Mouse (Mus musculus): ENCODE results near the gene Gprc5d.

The Gprc5d gene

DNA sequence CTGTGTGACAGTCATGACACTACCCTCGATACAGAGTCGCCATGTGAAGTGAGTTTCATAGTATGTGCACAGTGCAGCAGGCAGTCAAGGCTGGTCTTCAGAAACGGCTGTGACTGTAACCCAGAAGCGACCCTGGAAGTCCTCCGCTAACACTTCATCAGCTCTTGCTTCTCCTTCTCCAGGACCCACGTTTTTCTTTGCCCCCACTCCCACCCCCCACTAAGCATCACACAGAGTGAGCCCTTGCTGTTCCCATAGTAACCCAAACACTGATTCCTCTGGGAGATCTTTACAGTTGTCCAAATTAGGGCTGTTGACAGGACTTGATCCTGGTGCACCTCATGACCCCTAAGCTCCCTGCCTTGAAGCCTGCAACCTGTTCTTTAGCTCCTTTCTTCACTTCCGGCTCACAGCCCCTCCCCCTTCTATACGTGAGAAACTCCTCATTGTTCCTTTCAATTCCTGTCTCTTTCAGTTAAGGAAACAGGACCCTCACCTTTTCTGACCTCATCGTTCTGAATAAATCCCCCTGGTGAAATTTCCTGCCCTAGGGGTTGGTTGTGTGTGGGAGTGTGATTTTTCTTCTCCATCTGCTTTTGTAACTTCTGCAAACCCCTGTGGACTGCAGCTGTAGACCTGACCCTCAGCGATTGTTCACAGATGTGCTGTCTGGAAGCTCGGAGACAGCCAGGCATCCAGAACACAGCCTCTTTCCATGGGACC lies 18.5 kb upstream of the Gprc5d start:
- DNase-seq (ENCODE audit: low spot score in 2 of 2), result peak in 1 of 2 experiments; percentile 52

DNA sequence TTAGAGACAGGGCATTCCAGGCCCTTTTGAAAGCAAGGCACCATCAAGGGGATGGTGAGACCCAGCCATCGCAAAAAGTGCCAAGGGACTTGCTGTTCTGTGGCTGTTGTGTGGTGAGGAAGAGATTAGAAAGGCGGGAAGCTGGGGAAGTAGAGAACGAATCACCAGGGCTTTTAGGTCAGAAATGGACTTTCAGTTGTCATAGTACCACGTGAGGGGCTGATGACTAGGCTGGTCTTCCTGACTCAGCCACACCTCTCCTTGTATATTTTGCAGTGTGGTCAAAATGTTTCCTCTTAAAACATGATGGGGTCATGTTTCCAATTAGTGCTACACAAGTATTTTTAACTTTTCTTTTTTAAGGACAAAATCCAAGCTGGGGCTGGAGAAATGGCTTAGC lies 17.7 kb upstream of the Gprc5d start:
- DNase-seq (ENCODE audit: low spot score in 2 of 2), result no peak

DNA sequence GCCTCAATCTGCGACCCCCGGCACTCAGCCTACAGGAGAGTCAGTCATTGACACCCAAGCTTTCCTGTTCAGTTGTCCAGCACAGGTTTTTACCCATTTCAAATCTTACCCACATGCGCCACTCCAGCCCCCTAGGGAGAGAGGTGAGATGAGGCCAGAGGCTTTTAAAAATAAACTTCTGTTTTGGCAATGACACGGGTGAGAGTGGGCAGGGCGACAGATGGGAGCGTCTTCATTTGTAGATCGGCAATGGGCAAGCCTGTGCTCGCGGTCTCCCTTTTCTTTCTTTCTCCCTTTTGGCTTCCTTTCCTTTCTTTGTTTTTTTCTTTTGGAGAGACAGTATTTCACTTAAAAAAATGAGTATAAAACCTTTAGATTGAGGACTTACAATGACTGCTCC lies 15.4 kb upstream of the Gprc5d start:
- DNase-seq (ENCODE audit: low spot score in 2 of 2), result no peak

DNA sequence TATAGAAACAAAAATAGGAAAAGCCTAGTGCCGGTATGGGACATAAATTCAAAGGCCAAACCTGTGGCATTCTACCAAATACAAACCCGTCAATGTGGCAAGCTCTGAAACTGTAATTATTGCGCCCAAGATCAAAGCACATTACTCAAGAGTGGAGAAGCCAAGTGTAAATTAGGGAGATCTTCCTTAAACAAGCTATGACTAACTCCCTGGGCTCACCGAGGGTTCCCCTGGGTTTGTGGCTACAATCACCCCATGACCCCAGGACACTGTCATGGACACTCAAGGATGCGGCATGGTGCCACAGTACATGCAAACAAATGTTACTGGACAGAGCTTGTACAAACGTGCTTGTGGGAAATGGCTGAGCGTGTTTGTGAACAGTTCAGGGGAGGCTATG lies 15.0 kb upstream of the Gprc5d start:
- no peak for DNase-seq (ENCODE audit: low spot score in 2 of 2)

DNA sequence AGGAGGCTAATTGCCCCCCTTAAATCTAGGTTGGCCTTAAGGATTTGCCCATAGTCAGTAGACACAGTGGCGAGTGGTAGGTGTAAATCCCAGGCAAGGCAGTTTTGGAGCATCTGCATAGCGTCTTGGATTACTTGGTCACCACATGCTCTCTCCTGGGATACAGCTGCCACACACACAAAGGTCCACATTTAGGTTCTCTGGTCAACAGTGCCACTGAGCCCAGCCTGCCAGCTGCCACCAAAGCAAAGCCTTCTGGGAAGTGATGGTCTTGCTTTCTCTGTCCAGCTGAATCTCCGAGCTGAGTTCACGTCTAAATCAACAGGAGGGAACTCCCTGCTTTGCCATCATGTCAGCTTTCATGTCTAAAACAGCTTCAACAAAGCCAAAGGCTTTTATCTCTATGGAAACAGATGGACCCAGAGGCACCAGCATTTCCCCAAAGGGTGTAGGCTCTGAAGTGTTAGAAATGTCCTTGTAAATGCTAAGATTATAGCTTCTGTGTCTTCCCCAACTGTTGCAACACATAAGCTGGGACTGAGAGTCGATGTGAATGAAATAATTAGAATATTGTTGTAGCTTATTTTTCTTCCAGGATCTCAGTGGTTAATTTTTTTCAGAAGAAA lies 6.8 kb upstream of the Gprc5d start:
- no peak for DNase-seq (ENCODE audit: low spot score in 2 of 2)

DNA sequence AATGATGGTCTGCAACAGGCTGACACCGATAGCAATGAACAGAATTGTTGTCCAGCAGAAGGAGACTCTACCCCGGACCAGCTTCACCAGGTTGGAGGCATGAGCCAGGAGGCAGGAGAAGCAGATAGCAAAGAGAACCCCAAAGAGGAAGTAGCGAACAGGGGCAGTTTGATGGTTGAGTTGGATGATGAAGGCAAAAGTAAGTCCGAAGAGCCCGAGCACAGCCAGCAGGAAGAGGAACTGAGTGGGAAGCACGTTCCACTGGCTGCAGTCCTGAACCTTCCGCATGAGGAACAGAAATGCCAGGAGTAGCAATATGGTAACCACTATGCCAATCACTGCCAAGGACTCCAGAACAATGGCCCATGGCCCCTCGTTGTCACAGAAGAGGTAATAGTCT lies 1.6 kb downstream of the Gprc5d start:
- DNase-seq (ENCODE audit: low spot score in 2 of 2), result no peak

DNA sequence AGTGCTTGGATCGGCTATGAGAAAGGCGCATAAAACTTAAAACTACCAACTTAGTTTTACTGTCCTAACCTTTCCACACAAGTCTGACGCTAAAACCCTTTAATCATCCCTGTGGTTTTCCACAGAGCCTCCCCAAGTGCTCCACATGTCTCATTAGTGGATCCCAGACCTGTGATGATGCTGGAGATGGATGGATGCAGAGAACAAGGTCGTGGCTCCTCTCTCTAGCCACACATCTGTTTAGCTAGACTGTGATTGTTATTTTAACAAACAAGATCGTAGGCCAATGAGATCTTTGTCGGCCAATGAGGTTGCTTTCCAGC lies 5.0 kb downstream of the Gprc5d start:
- no peak for DNase-seq (ENCODE audit: low spot score in 2 of 2)

DNA sequence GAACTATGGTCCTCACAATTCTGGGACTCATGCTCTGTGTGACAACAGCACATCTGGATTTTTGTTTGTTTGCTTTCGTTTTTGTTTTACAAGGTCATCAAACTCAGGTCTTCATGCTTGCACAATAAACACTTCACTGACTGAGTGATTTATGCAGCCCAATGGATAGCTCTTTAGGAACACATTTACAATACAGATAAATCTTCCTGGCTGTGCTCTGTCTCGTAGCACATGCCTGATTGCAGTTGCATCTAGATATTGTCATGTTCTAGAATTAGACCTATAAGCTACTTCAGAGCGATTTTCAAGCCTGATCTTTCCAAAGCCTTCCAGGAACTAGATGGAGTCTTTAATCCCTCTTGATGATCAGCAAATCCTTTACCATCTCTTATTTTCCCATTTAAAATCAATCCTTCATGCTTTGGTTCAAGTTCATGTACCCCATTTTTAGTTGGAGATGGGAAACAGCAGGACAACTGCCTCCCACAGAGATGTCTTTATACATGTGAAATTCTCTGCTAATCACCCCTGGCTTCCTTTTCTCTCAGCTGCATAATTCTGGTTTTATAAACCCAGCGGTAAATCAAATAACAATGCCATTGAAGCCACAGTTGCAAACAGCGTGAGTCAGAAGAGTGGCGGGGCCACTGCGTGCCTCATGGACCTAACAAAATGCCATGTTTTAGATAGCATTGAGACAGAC lies 5.5 kb downstream of the Gprc5d start:
- DNase-seq (ENCODE audit: low spot score in 2 of 2), result no peak

DNA sequence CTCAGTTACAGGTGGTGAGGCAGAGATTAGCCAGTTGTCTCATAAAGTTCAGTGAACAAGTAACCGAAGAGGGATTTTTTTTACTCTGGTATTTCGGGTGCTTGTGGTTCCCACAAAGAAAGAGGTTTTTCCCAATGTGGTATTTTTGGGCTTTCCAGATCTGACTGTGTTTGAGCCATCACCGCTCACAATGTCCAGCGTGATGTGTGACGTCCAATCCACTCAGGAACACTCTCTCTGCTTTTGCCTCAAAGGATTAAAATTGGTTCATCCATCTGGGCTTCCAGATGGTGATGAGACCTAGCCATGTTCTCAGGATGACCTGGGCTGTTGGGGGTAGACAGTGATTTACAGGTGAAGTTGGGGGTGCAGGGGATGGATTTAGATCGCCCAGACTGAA lies 11.1 kb downstream of the Gprc5d start:
- no peak for DNase-seq (ENCODE audit: low spot score in 2 of 2)

DNA sequence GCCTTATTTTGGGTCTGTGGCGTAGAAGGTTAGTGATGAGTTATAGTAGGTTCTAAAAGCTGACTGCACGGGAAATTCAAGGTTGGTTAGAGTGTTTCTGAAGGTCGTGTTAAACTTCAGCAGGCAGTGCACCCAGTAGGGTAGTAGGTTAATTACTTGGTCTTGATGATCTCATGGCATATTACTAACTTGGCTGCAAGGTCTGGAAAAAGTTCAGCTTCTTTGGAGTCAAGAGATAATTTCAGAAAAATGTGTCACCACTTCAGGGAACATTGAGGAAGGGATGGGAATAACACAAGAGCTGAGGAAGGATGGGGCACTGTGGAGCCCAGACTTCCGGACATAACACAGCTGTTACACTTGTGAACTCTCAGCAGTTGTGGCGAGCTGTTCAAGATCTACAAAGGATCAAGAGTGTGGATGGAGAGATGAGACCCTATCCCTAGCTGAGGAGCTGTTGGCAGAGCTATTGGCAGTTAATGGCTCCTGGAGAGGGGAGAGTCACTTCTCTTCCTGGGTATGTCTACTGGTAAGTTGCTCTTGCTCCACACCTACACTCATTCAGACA lies 15.3 kb downstream of the Gprc5d start:
- no peak for DNase-seq (ENCODE audit: low spot score in 2 of 2)

DNA sequence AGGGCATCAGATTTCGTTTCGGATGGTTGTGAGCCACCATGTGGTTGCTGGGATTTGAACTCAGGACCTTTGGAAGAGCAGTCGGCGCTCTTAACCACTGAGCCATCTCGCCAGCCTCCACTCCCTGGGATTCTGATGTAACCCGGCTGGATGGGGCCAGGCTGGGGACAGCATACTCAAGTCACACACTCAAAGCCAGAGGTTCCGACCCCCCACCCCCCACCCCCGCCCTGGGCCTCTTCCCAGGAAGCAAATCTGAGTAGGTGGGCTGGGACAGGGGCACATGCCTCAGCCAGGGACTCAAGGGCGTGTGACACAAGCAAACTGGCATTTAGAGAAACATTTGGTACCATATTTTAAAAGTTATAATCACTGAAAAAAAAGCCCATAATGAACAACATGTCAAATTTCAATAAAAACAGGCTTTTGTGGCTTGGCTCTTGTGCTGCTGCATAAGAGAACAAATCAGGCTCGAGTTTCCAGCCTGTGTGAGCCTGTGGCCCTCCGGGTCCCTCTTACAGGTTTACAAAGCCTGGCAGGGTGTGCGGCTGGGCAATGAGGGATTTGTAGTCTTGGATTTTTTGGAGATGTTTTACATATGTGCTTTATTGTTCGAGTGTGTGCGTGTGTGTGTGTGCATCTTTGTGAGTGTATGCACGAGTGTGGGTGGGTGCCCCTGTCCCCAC lies 17.2 kb downstream of the Gprc5d start:
- DNase-seq (ENCODE audit: low spot score in 2 of 2), result no peak

DNA sequence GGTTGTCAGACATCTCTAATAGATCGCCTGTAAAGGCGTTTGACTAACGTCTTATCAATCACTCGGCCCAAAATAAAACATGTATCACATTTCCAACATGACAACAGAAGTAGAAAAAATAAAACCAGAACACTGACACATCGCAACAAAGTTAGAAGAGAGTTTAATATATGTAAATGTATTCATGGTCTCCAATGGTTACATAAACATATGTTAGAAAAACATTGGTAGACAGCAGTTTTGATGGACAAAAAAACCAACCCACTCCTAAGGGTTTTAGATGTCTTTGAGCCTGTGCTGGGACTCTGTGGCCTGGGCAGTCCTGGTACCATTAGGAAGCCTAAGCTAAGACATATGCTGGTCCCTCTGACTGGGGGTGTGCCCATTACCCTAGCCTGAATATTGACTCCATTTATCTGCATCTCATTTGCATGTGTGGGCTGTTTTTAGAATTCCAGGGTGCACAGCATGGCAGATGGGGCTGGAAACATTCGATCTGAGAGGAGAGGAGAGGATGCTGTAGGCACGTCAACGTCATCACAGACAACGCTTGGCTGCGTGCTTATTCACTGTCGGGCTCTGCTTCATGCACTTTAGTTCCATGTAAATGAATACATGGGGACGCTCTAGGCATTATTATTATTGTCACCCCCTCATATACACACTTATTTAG lies 25.1 kb downstream of the Gprc5d start:
- no peak for DNase-seq (ENCODE audit: low spot score in 2 of 2)

DNA sequence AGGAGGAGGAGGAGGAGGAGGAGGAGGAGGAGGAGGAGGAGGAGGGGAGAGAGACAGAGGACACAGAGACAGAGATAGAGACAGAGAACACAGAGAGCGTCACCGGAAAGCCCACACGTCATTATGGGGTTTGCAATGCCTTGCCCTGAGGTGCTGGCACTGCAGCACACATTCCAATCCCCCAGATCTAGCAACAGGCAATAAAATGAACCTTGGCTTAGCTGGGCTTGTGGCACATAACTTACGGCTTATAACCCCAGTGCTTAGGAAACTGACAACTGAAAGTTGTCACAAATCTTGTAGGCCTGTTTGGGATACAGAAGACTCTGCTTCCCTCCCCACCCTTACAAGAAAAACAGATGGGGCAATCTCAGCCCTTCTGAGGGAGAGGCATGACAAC lies 27.4 kb downstream of the Gprc5d start:
- no peak for DNase-seq (ENCODE audit: low spot score in 2 of 2)

DNA sequence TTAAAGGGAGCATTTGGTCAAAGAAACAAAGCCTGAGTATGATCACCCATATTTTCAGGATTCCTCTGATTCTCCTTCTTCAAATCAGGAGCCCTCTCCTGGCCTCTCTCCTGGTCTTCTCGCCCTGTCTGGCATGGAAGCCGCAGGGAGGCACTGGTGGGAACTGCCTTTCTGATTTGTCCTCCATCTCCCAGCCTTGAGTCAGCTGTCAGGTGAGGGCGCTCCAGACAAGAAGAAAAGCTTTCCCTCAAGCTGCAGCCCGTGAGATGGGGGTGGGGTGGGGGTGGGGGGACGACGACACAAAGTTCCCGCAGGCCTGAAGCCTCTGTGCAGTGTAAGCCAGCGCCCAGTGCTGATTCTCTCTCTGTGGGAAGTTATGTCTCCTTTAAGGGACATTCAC lies 28.3 kb downstream of the Gprc5d start:
- no peak for DNase-seq (ENCODE audit: low spot score in 2 of 2)

DNA sequence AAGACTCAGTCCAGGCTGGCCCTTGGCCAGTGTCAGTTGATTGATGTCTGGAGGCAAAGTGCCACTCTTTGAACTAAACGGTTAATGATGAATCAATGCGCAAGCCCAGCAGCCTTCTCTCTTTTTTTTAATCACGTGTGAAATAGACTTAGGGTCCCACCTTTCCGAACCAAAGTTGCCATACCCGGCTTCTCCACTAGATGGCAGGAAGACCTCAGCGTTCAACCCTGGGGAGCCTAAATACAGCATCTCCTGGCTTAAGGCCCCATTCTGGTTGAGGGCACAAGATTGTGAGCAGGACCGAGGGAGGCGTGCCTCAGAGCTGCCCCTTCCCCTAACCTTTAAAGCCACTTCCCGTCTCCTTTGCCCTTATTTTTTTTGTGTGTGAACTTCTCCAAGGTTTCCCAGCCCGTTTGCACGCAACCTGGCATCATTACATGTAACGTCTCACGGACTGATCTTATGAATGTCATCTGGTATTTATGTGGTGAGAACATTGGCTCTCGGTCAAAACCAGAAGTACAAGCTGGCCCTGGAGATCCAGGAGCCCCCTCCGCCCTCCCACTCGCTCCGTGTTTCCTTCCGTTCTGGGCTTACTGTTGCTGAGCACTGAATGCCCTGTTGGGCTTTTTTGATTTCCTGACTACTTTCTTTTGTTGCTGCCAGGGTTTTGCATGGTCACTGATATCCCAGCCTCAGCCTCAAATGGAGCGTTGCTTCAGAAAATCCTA lies 30.2 kb downstream of the Gprc5d start:
- peak; percentile 71 to 86 for DNase-seq (ENCODE audit: low spot score in 2 of 2)

DNA sequence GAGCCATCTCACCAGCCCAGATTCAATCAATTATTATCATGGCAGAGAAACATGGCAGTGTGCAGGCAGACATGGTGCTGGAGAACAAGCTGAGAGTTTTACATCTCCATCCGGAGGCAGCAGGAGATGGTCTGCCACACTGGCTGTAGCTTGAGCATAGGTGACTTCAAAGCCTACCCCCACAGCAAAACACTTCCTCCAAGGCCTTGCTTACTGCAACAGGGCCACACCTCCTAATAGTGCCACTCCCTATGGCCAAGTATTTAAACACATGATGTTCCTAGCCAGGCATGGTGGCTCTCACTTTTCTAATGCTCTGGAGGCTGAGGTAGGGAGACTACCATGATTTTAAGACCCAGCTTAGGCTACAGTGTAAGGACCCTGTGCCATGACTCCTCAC lies 32.4 kb downstream of the Gprc5d start:
- no peak for DNase-seq (ENCODE audit: low spot score in 2 of 2)

DNA sequence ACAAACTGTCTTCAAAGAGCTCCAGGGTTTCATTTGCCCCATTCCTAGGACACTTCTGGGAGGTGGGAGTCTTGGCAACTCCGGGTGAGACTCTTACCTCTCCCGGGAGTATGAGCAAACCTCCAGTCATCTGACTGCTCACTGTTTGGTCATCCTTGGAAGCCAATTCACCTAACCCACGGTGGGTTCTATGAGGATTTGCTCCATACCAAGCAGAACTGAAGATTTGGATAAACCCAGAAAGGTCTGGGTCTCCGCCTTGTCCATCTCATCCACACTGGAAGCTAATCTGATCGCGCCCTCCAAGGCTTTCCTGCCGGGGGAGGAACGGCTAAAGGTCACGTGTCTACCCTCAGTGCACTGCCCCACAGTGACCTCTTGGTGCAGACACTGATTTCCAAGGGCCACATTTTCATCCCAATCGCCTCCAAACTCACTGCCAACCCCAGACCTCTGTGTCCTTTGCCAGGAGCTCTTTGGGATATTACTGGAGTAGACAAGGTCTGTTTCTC lies 34.0 kb downstream of the Gprc5d start:
- DNase-seq (ENCODE audit: low spot score in 2 of 2), result no peak

DNA sequence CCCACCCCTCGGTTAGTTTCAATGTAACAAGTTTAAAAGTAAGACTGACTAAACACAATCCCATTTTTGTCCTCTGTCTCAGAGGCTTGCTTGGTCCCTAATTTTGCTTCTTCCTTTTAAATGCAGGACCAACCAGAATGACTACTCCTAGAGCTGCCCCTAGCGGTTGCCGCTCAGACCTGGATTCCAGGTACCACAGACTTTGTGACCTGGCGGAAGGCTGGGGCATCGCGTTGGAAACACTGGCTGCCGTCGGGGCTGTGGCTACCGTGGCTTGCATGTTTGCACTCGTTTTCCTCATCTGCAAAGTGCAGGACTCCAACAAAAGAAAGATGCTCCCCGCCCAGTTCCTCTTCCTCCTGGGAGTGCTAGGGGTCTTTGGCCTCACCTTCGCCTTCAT lies 39.7 kb downstream of the Gprc5d start:
- DNase-seq (ENCODE audit: low spot score in 2 of 2), result no peak

DNA sequence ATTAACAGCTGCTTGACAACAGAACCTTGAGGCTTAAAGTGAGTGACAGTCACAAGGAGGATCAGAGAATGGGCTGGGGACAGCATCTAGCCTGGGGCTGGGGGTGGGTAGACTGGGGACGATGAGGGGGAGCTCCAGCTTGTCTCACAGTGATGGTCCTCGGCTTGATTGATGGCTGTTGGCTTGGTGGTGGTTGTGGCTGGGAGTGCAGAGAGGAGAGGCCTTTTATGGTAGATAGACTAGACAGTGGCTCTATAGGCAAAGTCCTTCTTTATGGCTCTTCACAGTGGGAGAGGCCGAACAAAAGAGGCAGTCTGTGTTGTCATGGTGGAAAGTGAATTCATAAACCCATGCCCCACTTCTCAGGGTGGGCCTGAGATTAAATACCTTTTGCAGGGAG lies 41.9 kb downstream of the Gprc5d start:
- no peak for DNase-seq (ENCODE audit: low spot score in 2 of 2)

DNA sequence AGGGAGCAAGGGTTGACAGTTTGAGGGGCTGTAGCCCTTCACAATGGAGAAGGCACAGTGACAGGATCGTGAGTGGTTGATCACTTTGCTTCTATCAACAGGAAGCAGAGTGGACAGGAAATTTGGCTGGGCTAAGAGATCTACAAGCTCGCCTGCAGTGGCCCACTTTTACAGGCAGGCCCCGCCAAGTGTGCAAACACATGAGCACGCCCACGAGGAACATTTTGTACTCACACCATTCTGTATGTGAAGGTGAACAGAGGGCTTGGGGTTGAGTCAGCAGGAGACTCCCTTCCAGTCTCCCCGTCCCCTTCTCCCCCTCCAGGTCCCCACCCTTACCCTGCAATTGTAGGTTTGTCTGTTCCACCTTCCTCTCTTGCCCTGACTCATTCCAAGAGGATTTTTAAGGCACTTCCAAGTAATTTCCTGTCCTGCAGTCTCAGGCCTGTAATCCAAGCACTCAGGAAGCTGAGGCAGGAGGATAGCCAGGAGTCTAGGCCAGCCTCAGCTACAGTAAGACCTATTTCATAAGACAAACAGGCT lies 43.6 kb downstream of the Gprc5d start:
- no peak for DNase-seq (ENCODE audit: low spot score in 2 of 2)

DNA sequence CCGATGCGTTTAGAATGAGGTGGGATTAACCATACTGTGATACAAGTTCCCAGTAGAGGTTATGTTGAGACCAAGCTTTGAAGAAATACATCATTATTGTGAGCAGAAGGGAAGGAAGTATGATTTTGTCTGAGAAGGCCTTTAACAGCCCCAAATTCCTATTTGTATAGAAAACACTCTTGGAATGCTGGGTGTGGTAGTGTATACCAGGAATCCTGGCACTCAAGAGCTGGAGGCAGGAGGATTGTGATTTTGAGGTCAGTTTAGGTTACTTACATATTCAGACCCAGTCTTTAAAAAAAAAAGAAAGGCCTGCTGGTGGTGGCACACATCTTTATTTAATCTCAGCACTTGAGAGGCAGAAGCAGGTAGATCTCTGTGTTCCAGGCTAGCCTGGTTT lies 47.7 kb downstream of the Gprc5d start:
- no peak for DNase-seq (ENCODE audit: low spot score in 2 of 2)

All from urinary bladder, postnatal 4 days (tissue).